Comparison of ENCODE assay signal across 8 mouse cellular contexts in the genomic region with DNA sequence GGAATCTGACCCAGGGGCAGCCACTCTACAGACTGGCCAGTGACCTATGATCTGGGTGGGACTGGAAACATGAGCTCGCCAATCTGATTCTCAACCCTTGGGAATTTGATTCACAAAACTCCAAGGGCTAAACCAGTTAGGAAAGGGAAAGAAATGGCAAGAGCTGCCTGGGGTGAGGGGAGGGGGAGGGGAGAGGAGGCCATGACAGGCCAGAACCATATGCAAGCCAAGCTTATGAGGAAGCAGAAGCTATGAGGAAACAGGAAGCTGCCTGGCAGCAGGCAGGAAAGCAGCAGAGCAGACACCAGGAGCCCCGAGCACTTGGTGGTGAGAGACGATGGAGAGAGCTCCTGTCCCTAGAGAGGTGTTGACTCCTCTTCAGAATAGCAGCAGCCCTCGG.
A peak's percentile ranks its signal among the peaks of the same experiment; 100 is the strongest.
DNase-seq lines count a peak whose midpoint lies in the region; ATAC-seq and TF ChIP-seq lines count a peak whose summit lies in the region.

No protein-coding gene starts in this region.

- H3K36me3 ChIP-seq in kidney, embryonic 14.5 days (ENCODE audit: control insufficient read depth, insufficient read depth, low read length): no peaks in the 10 kb centered on the region
- H3K36me3 ChIP-seq in myocyte (ENCODE audit: control insufficient read depth, insufficient read depth): no peaks in the 10 kb centered on the region
- no peaks in the 10 kb centered on the region for H3K36me3 ChIP-seq in intestine, embryonic 16.5 days (ENCODE audit: control insufficient read depth, insufficient read depth, low read length)

- no peaks in the 10 kb centered on the region for H3K9me3 ChIP-seq in kidney, embryonic 14.5 days (ENCODE audit: control insufficient read depth, low read length)
- no peaks in the 10 kb centered on the region for H3K9me3 ChIP-seq in intestine, embryonic 16.5 days (ENCODE audit: control insufficient read depth, low read length)

- no peak overlapping the region for H3K4me3 ChIP-seq in kidney, embryonic 14.5 days (ENCODE audit: low read length)
- H3K4me3 ChIP-seq in myocyte: no peak overlapping the region
- no peak overlapping the region for H3K4me3 ChIP-seq in intestine, embryonic 16.5 days (ENCODE audit: low read length)

- DNase-seq in kidney, adult 11 months: no peak
- DNase-seq in embryo, embryonic 10 days (ENCODE audit: low spot score): peak; percentile 79
- peak; percentile 30 to 59 for DNase-seq in kidney, postnatal 4 days
- no peak for DNase-seq in right cerebral cortex, postnatal 14 days
- DNase-seq in cerebellum, postnatal 36 days: no peak

- H3K79me2 ChIP-seq in myocyte (ENCODE audit: control insufficient read depth, insufficient read depth): peaks cover 70% of the 10 kb centered on the region

- WGBS in kidney, embryonic 14.5 days: 22% methylated on average over 4 of the region's 4 CpGs
- WGBS in intestine, embryonic 16.5 days: 44% methylated on average over 4 of the region's 4 CpGs

- no peak overlapping the region for H3ac ChIP-seq in myocyte (ENCODE audit: control insufficient read depth, insufficient read length)

- H3K4me2 ChIP-seq in kidney, embryonic 14.5 days (replicated peaks; ENCODE audit: low read depth, low read length): no peak overlapping the region
- peak overlapping the region; percentile 37 for H3K4me2 ChIP-seq in myocyte (ENCODE audit: low read depth)
- H3K4me2 ChIP-seq in intestine, embryonic 16.5 days (ENCODE audit: low read depth, low read length): no peak overlapping the region

- H3K27me3 ChIP-seq in kidney, embryonic 14.5 days (ENCODE audit: control insufficient read depth, insufficient read depth, low read length): no peaks in the 10 kb centered on the region
- no peaks in the 10 kb centered on the region for H3K27me3 ChIP-seq in myocyte (ENCODE audit: control insufficient read depth, insufficient read depth, insufficient read length)
- H3K27me3 ChIP-seq in intestine, embryonic 16.5 days (replicated peaks; ENCODE audit: control insufficient read depth, insufficient read depth, low read length): no peaks in the 10 kb centered on the region

- peak; percentile 29 for ATAC-seq in kidney, embryonic 14.5 days (ENCODE audit: low FRiP score, low TSS enrichment)
- ATAC-seq in intestine, embryonic 16.5 days: no peak

- TF ChIP-seq POLR2A in myocyte (IDR thresholded peaks at IDR 0.05; ENCODE audit: insufficient read length, low read depth): no peak

- H3K27ac ChIP-seq in kidney, embryonic 14.5 days (ENCODE audit: low read depth, low read length): peak overlapping the region; percentile 12; the same call in 1 of the 2 replicates
- H3K27ac ChIP-seq in intestine, embryonic 16.5 days (ENCODE audit: low read length): no peak overlapping the region

- H3K9ac ChIP-seq in kidney, embryonic 14.5 days (ENCODE audit: low read depth, low read length): no peak overlapping the region
- H3K9ac ChIP-seq in intestine, embryonic 16.5 days (ENCODE audit: low read depth, low read length): no peak overlapping the region

- H3K4me1 ChIP-seq in kidney, embryonic 14.5 days (ENCODE audit: control insufficient read depth, insufficient read depth, low read length): peaks cover 16% of the 10 kb centered on the region
- H3K4me1 ChIP-seq in intestine, embryonic 16.5 days (ENCODE audit: control insufficient read depth, insufficient read depth, low read length): peaks cover 16% of the 10 kb centered on the region

TF ChIP-seq in myocyte, 11 proteins besides CTCF, POLR2A, EP300 and RAD21:
- no peak for TF ChIP-seq TCF3 (IDR thresholded peaks at IDR 0.05; ENCODE audit: insufficient read length, low read depth)
- no peak for TF ChIP-seq MAX (IDR thresholded peaks at IDR 0.05; ENCODE audit: low read depth)
- no peak for TF ChIP-seq POLR2AphosphoS2 (IDR thresholded peaks at IDR 0.05; ENCODE audit: insufficient read length, low read depth)
- no peak for TF ChIP-seq USF1 (IDR thresholded peaks at IDR 0.05; ENCODE audit: low read depth)
- TF ChIP-seq REST (IDR thresholded peaks at IDR 0.05; ENCODE audit: insufficient read depth, insufficient read length): no peak
- TF ChIP-seq TCF12 (IDR thresholded peaks at IDR 0.05; ENCODE audit: insufficient read depth, poor library complexity, severe bottlenecking): no peak
- TF ChIP-seq CEBPB (IDR thresholded peaks at IDR 0.05; ENCODE audit: insufficient read depth, poor library complexity, severe bottlenecking): no peak
- TF ChIP-seq SRF (IDR thresholded peaks at IDR 0.05; ENCODE audit: control insufficient read depth, insufficient read length, low read depth): no peak
TF ChIP-seq in myocyte: peak in this region for 0.

Comparison
In these comparisons a context has a peak if more than half of its experiments do, and no peak if none do; other contexts are left out.
1. DNase-seq: peak in embryo, embryonic 10 days (single experiment) and kidney, postnatal 4 days (2 of 2); none in kidney, adult 11 months (single experiment), right cerebral cortex, postnatal 14 days (single experiment) and cerebellum, postnatal 36 days (0 of 2).